Mouse (Mus musculus): Measurements from ENCODE around the gene Kiz. TPM values are rescaled to one million over a fixed set of nuclear protein-coding genes. Genes with fewer than 3 reads are reported as not detected.

Kiz gene
- total and polyA plus RNA-seq, 3 experiments: 8.2 to 13.1 TPM; not detected in 1

DNA sequence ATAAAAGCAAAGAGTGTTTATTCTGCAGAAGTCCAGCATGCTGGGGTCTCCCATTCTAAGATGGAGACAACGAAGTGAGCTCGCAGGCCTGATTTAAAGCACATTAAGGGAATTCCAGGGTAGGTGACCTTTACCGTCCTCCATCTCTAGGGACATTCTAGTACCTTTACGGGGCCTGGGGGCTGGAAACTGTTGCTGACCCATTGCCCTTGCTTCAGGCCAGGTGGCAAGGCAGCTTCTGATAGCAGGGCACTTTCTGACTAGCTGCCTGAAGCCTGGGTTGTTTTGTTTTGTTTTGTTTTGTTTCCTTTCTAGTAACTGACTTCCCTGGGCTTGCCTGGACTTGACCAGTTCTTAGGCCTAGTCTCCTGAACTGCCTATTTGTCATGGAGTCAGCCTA lies 36.6 kb upstream of the Kiz start:
- Histone ChIP-seq H3K9ac (ENCODE audit: control insufficient read depth, low read depth, low read length, poor library complexity, severe bottlenecking) (no peak overlapping the region), H3K36me3 (ENCODE audit: control insufficient read depth in 1 of 2, insufficient read depth in 2 of 2, low read length in 2 of 2) (no peaks in the 10 kb centered on the region)

DNA sequence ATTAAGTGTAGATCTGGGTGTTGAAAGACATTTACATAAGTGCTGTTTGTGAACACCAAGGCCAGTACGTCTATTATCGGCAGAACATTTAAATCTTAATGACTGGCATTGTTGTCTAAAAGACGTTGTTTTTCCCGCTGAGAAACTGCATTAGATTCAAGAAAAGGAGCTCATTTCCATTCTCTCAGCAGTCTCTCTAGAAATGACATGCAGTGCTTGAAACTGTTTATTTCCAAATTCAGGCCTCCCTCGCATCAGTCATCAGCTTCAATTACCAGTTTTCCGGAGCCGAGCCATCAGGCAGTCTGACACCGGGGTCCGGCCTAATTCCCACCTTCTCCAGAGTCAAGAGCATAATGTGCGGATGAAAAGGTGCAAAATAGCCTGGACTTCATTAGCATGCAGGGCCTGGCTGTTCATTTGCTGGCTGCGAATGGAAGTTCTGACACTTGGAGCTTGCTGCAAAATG lies 32.1 kb upstream of the Kiz start:
- Histone ChIP-seq H3K36me3 (ENCODE audit: control insufficient read depth in 1 of 2, insufficient read depth in 2 of 2, low read length in 2 of 2) (no peaks in the 10 kb centered on the region), H3K27me3 (ENCODE audit: control insufficient read depth in 1 of 2, insufficient read depth in 2 of 2, low read length in 2 of 2) (no peaks in the 10 kb centered on the region), H3K9me3 (replicated peaks; ENCODE audit: insufficient read depth, low read length) (no peaks in the 10 kb centered on the region), H3K79me2 (ENCODE audit: control insufficient read depth, insufficient read depth, low read length, poor library complexity) (no peaks in the 10 kb centered on the region), H3K4me1 (ENCODE audit: control insufficient read depth in 1 of 2, insufficient read depth in 2 of 2, low read length in 2 of 2) (peaks cover 0 to 6% of the 10 kb centered on the region in 2 experiments; a peak in 1 of 4 replicates), H3K4me3 (ENCODE audit: control insufficient read depth in 1 of 2, insufficient read depth in 1 of 2, low read depth in 2 of 2, low read length in 2 of 2) (no peak overlapping the region), H3K9ac (ENCODE audit: control insufficient read depth, low read depth, low read length, poor library complexity, severe bottlenecking) (no peak overlapping the region), H3K27ac (ENCODE audit: control insufficient read depth, low read depth, low read length) (no peak overlapping the region)
- TF ChIP-seq GABPA (IDR thresholded peaks at IDR 0.05; ENCODE audit: low read depth, low read length) (no peak), ZNF384 (IDR thresholded peaks at IDR 0.05; ENCODE audit: low read depth, low read length) (no peak), RAD21 (IDR thresholded peaks at IDR 0.05; ENCODE audit: low read depth, low read length) (no peak), MYC (IDR thresholded peaks at IDR 0.05; ENCODE audit: low read depth, low read length) (no peak), E2F4 (IDR thresholded peaks at IDR 0.05; ENCODE audit: borderline replicate concordance, low read depth, low read length) (no peak), JUND (IDR thresholded peaks at IDR 0.05; ENCODE audit: low read depth, low read length) (no peak), MAX (IDR thresholded peaks at IDR 0.05; ENCODE audit: low read length) (no peak), ZKSCAN1 (IDR thresholded peaks at IDR 0.05; ENCODE audit: low read depth, low read length) (no peak), POLR2AphosphoS2 (IDR thresholded peaks at IDR 0.05; ENCODE audit: low read length) (no peak), USF1 (IDR thresholded peaks at IDR 0.05; ENCODE audit: low read depth, low read length) (no peak), MXI1 (IDR thresholded peaks at IDR 0.05; ENCODE audit: low read depth, low read length) (no peak), BHLHE40 (IDR thresholded peaks at IDR 0.05; ENCODE audit: borderline replicate concordance, low read depth, low read length) (no peak), TAL1 (IDR thresholded peaks at IDR 0.05; ENCODE audit: low read length) (no peak), NRF1 (IDR thresholded peaks at IDR 0.05; ENCODE audit: insufficient read depth, low read depth, low read length, poor library complexity, severe bottlenecking) (no peak), UBTF (IDR thresholded peaks at IDR 0.05; ENCODE audit: borderline replicate concordance, insufficient read depth, low read depth, low read length) (no peak)
- DNase-seq (ENCODE audit: low read depth, low spot score): no peak

More for the DNA sequence above, 36.6 kb upstream of the Kiz start:
- peaks cover 0 to 6% of the 10 kb centered on the region in 2 experiments; a peak in 1 of 4 replicates for H3K4me1 ChIP-seq (ENCODE audit: control insufficient read depth in 1 of 2, insufficient read depth in 2 of 2, low read length in 2 of 2)
- TF ChIP-seq MAX (IDR thresholded peaks at IDR 0.05; ENCODE audit: low read length) (no peak), MAZ (IDR thresholded peaks at IDR 0.05; ENCODE audit: low read depth, low read length) (no peak), RCOR1 (IDR thresholded peaks at IDR 0.05; ENCODE audit: low read depth, low read length) (no peak), KAT2A (conservative IDR thresholded peaks at IDR 0.05; ENCODE audit: low read depth, low read length) (no peak), USF2 (IDR thresholded peaks at IDR 0.05; ENCODE audit: borderline replicate concordance in 1 of 2, insufficient read depth in 1 of 2, low read depth in 1 of 2, low read length in 2 of 2) (no peak), POLR2AphosphoS5 (IDR thresholded peaks at IDR 0.05; ENCODE audit: borderline replicate concordance, low read depth, low read length) (no peak), MXI1 (IDR thresholded peaks at IDR 0.05; ENCODE audit: low read depth, low read length) (no peak), EP300 (IDR thresholded peaks at IDR 0.05; ENCODE audit: low read depth in 1 of 2, low read length in 2 of 2) (no peak), NRF1 (IDR thresholded peaks at IDR 0.05; ENCODE audit: insufficient read depth, low read depth, low read length, poor library complexity, severe bottlenecking) (no peak), NELFE (IDR thresholded peaks at IDR 0.05; ENCODE audit: low read depth, low read length) (no peak), HCFC1 (IDR thresholded peaks at IDR 0.05; ENCODE audit: low read depth, low read length) (no peak), GABPA (IDR thresholded peaks at IDR 0.05; ENCODE audit: low read depth, low read length) (no peak), USF1 (IDR thresholded peaks at IDR 0.05; ENCODE audit: low read depth, low read length) (no peak), MYC (IDR thresholded peaks at IDR 0.05; ENCODE audit: low read depth, low read length) (no peak), MEF2A (IDR thresholded peaks at IDR 0.05; ENCODE audit: extremely low read depth, insufficient replicate concordance, low read depth, low read length, poor library complexity, severe bottlenecking) (no peak), ZMIZ1 (IDR thresholded peaks at IDR 0.05; ENCODE audit: low read depth, low read length) (no peak), UBTF (IDR thresholded peaks at IDR 0.05; ENCODE audit: borderline replicate concordance, insufficient read depth, low read depth, low read length) (no peak), ZNF384 (IDR thresholded peaks at IDR 0.05; ENCODE audit: low read depth, low read length) (no peak)
- DNase-seq (ENCODE audit: low read depth, low spot score): no peak
- no peaks in the 10 kb centered on the region for H3K9me3 ChIP-seq (replicated peaks; ENCODE audit: insufficient read depth, low read length)
- H3K4me3 ChIP-seq (ENCODE audit: control insufficient read depth in 1 of 2, insufficient read depth in 1 of 2, low read depth in 2 of 2, low read length in 2 of 2): no peak overlapping the region
- H3K27ac ChIP-seq (ENCODE audit: control insufficient read depth, low read depth, low read length): no peak overlapping the region
- H3K79me2 ChIP-seq (ENCODE audit: control insufficient read depth, insufficient read depth, low read length, poor library complexity): no peaks in the 10 kb centered on the region
- H3K27me3 ChIP-seq (ENCODE audit: control insufficient read depth in 1 of 2, insufficient read depth in 2 of 2, low read length in 2 of 2): no peaks in the 10 kb centered on the region

All from MEL (cell line).